Mouse (Mus musculus): Measurements from ENCODE around the gene Dmpk. TPM values are rescaled to one million over a fixed set of nuclear protein-coding genes. Genes with fewer than 3 reads are reported as not detected.
A peak's percentile ranks its signal among the peaks of the same experiment; 100 is the strongest.

Gene Dmpk
- 13.1 and 16.8 TPM in 2 replicates for polyA plus RNA-seq (2015; fragmentation: Nextera tagmentation; extraction: Ambion mirVana)

DNA sequence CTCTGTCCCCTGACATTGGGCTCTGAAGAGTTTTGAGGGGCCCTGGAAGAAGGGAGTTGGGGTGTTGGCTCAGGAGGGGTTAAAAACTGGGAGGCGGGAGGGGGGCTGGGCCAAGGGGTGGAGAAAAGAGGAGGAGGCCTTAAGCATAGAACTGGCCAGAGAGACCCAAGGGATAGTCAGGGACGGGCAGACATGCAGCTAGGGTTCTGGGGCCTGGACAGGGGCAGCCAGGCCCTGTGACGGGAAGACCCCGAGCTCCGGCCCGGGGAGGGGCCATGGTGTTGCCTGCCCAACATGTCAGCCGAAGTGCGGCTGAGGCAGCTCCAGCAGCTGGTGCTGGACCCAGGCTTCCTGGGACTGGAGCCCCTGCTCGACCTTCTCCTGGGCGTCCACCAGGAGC lies at the start of gene Dmpk:
Dmpk (plus strand) TSS at position 149 of the 400 bp plus-strand sequence.
- 0 out of 2 replicates have a peak within 1 kb of the TSS, but pooled peaks have one; percentile 0 for H3K4me3 ChIP-seq
- H3K27ac ChIP-seq: peak within 1 kb of the TSS; percentile 16; the same call in 1 of the 2 replicates
- no peak for ATAC-seq (ENCODE audit: insufficient number of reproducible peaks, insufficient read depth, low FRiP score, low TSS enrichment, low read depth)
- 53% methylated on average over 10 of the region's 10 CpGs for WGBS
- no peaks in the 10 kb centered on the region for H3K9me3 ChIP-seq
- H3K4me2 ChIP-seq: peak within 1 kb of the TSS; percentile 33
- H3K9ac ChIP-seq: peak within 1 kb of the TSS; percentile 40; the same call in 1 of the 2 replicates
- H3K27me3 ChIP-seq: no peaks in the 10 kb centered on the region
- peaks cover 75% of the 10 kb centered on the region for H3K36me3 ChIP-seq
- H3K4me1 ChIP-seq: peaks cover 46% of the 10 kb centered on the region

DNA sequence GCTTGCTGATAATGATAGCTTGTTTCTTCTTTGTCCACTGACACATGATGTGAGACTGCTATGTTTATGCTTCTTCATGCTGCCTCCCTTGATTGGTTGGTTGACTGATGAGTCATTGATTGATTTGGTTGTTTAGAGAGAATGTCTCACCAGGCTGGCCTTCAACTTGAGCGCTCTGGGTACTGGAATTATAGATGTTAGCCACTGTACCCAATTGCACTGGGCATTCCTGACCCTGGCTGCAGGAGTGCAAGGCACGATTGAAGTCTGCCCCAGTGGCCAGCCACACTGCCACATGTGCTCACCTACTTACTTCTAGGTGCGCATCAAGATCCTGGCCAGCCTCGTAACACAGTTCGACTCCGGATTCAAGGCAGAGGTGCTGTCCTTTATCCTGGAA lies 39.0 kb upstream of the Dmpk start:
- Histone ChIP-seq H3K4me3 (no peak overlapping the region), H3K4me1 (no peaks in the 10 kb centered on the region), H3K36me3 (peaks cover 100% of the 10 kb centered on the region), H3K9me3 (no peaks in the 10 kb centered on the region), H3K27me3 (no peaks in the 10 kb centered on the region), H3K9ac (no peak overlapping the region), H3K27ac (no peak overlapping the region), H3K4me2 (no peak overlapping the region)
- 98% methylated on average over 6 of the region's 6 CpGs for WGBS
- no peak for ATAC-seq (ENCODE audit: insufficient number of reproducible peaks, insufficient read depth, low FRiP score, low TSS enrichment, low read depth)

DNA sequence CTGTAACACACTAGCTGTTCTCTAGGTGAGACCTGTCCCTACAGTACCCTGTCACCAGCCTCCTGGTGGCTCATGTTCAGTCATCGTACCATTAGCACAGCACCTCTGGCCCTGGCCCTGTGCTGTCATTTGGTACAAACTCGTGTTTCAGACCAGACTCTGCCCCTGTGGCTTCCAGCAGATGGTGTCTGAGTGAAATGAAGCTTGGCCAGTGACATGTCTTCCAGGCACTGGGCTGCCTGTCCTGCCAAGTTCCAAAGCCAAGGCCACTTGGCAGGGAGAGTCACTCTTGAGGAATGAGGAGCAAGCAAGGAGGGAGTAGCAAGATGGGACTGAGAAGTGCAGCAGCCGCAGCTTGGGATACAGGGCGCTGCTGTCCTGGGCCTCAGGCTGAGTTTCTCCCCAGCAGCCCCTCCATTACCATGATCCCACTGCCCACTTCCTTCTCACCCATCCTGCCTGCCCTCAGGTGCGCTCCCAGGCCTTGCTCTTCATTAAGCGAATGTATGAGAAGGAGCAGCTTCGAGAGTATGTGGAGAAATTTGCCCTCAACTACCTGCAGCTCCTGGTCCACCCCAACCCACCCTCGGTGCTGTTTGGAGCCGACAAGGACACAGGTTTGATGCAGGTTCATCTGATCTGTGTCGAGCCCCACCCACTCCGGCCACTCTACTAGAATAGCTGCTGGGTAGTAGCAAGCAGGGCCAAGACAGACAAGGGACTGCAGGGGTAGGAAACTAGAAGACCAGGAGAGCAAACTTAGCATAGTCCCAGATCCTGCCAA lies 37.2 kb upstream of the Dmpk start:
- 85% methylated on average over 11 of the region's 11 CpGs for WGBS
- Histone ChIP-seq H3K9me3 (no peaks in the 10 kb centered on the region), H3K9ac (0 out of 2 replicates have a peak overlapping the region, but pooled peaks have one; percentile 16), H3K4me2 (no peak overlapping the region), H3K27me3 (no peaks in the 10 kb centered on the region), H3K4me1 (no peaks in the 10 kb centered on the region), H3K27ac (no peak overlapping the region), H3K36me3 (peaks cover 99% of the 10 kb centered on the region), H3K4me3 (no peak overlapping the region)
- ATAC-seq (ENCODE audit: insufficient number of reproducible peaks, insufficient read depth, low FRiP score, low TSS enrichment, low read depth): no peak

DNA sequence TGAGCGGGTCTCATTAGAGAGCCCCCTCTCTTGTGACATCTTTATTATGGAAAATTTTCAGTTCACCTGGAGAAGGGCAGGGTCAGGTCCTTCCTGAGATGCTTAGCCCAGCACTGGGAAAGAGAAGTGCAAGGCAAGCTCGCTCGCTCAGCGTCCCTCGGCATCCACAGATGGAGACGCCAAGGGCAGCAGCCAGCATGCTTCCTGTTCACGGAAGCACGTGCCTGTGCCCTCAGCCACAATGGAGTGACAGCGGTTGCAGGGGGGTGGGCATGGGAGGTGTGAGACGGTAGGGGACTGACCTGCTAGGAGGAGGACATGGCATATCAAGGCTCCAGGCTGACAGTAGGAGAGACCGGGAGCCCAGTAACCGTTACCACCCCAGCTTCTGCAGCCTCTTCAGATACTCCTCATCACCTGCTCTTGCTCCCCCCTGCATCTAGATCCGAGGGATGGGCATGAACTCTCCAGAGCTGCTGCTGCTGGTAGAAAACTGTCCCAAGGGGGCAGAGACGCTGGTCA lies 35.6 kb upstream of the Dmpk start:
- ATAC-seq (ENCODE audit: insufficient number of reproducible peaks, insufficient read depth, low FRiP score, low TSS enrichment, low read depth): no peak
- Histone ChIP-seq H3K36me3 (peaks cover 99% of the 10 kb centered on the region), H3K27ac (no peak overlapping the region), H3K4me2 (no peak overlapping the region), H3K27me3 (no peaks in the 10 kb centered on the region), H3K4me3 (no peak overlapping the region), H3K4me1 (no peaks in the 10 kb centered on the region), H3K9me3 (no peaks in the 10 kb centered on the region), H3K9ac (peak overlapping the region; percentile 16; the same call in 1 of the 2 replicates)
- 90% methylated on average over 14 of the region's 14 CpGs for WGBS

DNA sequence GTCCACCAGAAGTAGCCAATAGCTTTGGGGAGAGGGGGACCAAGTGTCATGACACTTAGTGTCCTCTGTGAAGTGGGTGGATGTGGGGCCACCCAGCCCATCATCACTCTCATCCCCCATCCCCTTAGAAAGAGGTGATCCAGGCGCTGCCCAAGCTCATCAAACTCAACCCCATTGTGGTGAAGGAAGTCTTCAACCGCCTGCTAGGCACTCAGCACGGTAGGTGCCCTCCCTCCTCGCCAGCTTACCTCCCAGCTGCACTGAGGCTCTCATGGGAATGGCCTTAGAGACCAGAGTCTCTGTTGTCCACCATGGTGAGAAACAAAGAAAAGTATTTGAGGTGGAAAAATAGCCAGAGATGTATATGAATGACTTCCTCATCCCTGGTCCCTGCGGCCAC lies 34.4 kb upstream of the Dmpk start:
- peaks cover 97% of the 10 kb centered on the region for H3K36me3 ChIP-seq
- no peak overlapping the region for H3K4me2 ChIP-seq
- no peaks in the 10 kb centered on the region for H3K9me3 ChIP-seq
- WGBS: 92% methylated on average over 5 of the region's 5 CpGs
- no peak overlapping the region for H3K27ac ChIP-seq
- peaks cover 4% of the 10 kb centered on the region for H3K4me1 ChIP-seq
- ATAC-seq (ENCODE audit: insufficient number of reproducible peaks, insufficient read depth, low FRiP score, low TSS enrichment, low read depth): no peak
- H3K27me3 ChIP-seq: no peaks in the 10 kb centered on the region
- no peak overlapping the region for H3K4me3 ChIP-seq
- no peak overlapping the region for H3K9ac ChIP-seq

DNA sequence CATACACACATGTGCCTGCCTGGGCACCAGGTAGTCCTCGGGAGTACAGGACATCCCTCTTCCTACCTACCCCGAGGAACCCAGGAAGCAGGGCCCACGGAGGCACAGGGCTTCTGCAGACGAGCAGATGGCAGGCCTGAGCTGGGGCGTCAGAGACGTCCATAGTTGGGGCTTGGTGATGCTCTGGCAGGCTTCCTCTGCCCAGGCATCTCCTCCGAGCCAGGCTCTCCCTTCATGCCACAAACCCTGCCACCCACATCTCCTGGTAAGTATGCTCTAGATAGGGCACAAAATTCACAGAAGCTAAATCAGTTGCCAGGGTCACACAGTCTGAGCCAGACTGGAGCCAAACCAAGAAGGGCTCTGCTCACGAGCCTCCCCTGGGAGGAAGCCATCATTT lies 33.5 kb upstream of the Dmpk start:
- Histone ChIP-seq H3K27ac (no peak overlapping the region), H3K4me3 (no peak overlapping the region), H3K9ac (0 out of 2 replicates have a peak overlapping the region, but pooled peaks have one; percentile 21), H3K4me1 (peaks cover 10% of the 10 kb centered on the region), H3K4me2 (no peak overlapping the region), H3K27me3 (no peaks in the 10 kb centered on the region), H3K9me3 (no peaks in the 10 kb centered on the region), H3K36me3 (peaks cover 89% of the 10 kb centered on the region)
- 83% methylated on average over 8 of the region's 8 CpGs for WGBS
- no peak for ATAC-seq (ENCODE audit: insufficient number of reproducible peaks, insufficient read depth, low FRiP score, low TSS enrichment, low read depth)

DNA sequence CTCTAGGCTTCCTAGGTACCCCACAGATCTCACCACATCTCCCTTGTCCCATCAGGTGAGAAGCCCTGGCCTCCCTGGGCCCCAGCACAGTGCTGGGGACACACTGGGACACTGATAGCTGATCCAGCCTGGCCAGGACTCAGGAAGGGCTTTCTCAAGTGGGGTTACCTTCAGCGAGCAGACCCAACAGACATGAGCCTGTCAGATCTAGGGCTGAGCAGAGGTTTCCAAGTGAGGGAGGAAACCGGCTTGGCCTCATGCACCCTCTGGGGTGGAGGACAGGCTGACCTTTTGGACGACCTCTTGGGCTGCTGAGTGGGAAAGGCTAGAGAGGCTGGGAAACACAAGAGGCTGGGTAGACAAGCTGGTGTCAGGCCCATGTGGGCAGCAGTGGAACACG lies 32.5 kb upstream of the Dmpk start:
- no peaks in the 10 kb centered on the region for H3K27me3 ChIP-seq
- H3K4me3 ChIP-seq: no peak overlapping the region
- peaks cover 84% of the 10 kb centered on the region for H3K36me3 ChIP-seq
- no peak for ATAC-seq (ENCODE audit: insufficient number of reproducible peaks, insufficient read depth, low FRiP score, low TSS enrichment, low read depth)
- H3K9me3 ChIP-seq: no peaks in the 10 kb centered on the region
- no peak overlapping the region for H3K4me2 ChIP-seq
- no peak overlapping the region for H3K9ac ChIP-seq
- peaks cover 10% of the 10 kb centered on the region for H3K4me1 ChIP-seq
- no peak overlapping the region for H3K27ac ChIP-seq
- 68% methylated on average over 4 of the region's 4 CpGs for WGBS

DNA sequence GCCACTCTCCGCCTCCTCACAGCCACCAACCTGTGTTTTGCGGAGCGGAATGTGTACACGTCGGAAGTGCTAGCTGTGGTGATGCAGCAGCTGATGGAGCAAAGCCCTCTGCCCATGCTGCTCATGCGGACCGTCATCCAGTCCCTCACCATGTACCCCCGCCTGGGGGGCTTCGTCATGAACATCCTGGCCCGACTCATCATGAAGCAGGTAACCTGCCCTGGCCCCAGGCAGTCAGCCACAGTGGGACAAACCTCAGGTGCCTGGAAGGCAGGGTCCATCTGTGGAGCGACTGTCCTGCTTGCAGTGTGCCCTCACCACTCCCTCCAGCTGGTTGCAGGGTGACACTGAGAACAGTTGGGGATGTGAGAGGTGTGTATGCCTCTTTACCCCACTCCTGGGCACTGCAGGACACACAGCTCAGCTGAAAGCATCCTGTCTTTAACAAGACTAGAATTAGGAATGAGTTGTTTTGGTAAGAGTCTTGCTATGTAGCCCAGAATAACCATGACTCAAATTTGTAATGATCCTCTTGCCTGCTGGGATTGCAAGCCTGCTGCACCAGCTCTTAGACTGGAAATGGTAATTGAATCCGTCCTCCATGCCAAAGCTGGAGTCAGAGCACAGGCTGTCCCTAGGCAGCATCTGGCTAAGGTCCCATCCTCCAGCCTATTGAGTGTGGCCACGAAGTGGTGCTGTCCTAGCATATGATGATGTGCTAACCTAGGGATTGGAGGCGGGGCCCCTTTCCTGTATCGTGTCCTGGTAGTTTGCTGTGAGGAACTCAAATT lies 31.1 kb upstream of the Dmpk start:
- Histone ChIP-seq H3K4me2 (no peak overlapping the region), H3K9ac (no peak overlapping the region), H3K27ac (no peak overlapping the region), H3K27me3 (no peaks in the 10 kb centered on the region), H3K4me1 (peaks cover 10% of the 10 kb centered on the region), H3K36me3 (peaks cover 70% of the 10 kb centered on the region), H3K4me3 (no peak overlapping the region), H3K9me3 (no peaks in the 10 kb centered on the region)
- 87% methylated on average over 15 of the region's 15 CpGs for WGBS
- no peak for ATAC-seq (ENCODE audit: insufficient number of reproducible peaks, insufficient read depth, low FRiP score, low TSS enrichment, low read depth)

DNA sequence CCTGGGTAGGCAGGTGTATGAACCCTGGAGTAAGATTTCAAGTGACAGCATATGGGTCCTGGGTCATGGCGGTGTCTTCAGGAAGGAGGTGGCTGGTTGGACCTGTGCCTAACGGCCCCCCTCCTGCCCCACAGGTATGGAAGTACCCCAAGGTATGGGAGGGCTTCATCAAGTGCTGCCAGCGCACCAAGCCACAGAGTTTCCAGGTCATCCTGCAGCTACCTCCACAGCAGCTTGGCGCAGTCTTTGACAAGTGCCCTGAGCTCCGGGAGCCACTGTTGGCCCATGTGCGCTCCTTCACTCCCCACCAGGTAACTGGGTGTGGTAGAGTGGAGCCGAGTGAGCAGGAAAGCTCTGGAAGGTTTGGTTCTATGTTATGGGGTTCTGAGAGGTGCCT lies 30.5 kb upstream of the Dmpk start:
- H3K27ac ChIP-seq: no peak overlapping the region
- no peak overlapping the region for H3K9ac ChIP-seq
- no peaks in the 10 kb centered on the region for H3K9me3 ChIP-seq
- WGBS: 93% methylated on average over 7 of the region's 7 CpGs
- no peak overlapping the region for H3K4me2 ChIP-seq
- H3K27me3 ChIP-seq: no peaks in the 10 kb centered on the region
- H3K36me3 ChIP-seq: peaks cover 64% of the 10 kb centered on the region
- peaks cover 10% of the 10 kb centered on the region for H3K4me1 ChIP-seq
- no peak for ATAC-seq (ENCODE audit: insufficient number of reproducible peaks, insufficient read depth, low FRiP score, low TSS enrichment, low read depth)
- H3K4me3 ChIP-seq: no peak overlapping the region

DNA sequence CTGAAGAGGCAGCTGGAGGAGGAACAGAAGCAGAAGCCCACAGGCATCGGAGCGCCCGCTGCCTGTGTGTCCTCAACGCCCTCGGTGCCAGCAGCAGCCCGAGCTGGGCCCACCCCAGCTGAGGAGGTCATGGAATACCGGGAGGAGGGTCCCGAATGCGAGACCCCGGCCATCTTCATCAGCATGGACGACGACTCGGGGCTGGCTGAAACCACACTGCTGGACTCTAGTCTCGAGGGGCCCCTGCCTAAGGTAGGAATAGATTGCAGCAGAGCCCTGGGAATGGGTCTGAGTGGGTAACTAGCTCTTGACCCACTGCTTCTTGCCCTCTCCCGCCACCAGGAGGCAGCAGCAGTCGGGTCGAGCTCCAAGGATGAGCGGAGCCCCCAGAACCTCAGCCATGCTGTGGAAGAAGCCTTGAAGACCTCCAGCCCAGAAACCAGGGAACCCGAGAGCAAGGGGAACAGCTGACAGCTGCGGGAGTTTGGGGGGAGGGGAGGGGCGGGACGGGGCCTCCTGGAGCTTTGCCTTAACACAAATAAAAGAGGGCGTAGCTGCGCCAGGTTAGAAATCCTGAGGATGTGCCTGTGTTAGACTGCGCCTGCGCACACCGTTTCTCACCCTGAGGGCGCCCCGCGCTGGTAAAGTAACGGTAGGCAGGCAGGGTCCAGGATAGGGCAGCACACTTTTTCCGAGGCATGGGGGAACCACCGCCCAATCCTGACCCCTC lies 29.4 kb upstream of the Dmpk start, which contains the start of gene Rsph6a:
Rsph6a (plus strand) TSS at position 644 of the 730 bp plus-strand sequence.
- 0 out of 2 replicates have a peak within 1 kb of the TSS, but pooled peaks have one; percentile 14 for H3K4me3 ChIP-seq
- 29% methylated on average over 33 of the region's 33 CpGs for WGBS

DNA sequence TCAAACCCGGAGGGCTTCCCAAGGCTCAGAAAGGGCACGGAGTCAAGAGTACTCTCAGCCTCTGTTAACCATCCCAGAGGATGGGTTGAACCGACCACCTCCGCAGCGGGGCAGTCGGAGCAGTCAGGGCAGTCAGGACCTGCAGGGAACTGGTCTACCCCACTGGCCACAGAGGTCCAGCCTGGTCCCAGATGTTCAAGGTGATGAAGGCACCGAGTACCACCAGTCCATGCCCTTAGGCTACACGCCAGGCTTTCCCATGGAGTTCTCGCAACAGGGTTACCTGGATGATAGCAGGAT lies 28.9 kb upstream of the Dmpk start:
- peaks cover 48% of the 10 kb centered on the region for H3K36me3 ChIP-seq
- H3K9me3 ChIP-seq: no peaks in the 10 kb centered on the region
- peak overlapping the region; percentile 53; the same call in 1 of the 2 replicates for H3K9ac ChIP-seq
- H3K4me3 ChIP-seq: 0 out of 2 replicates have a peak overlapping the region, but pooled peaks have one; percentile 14
- peaks cover 10% of the 10 kb centered on the region for H3K4me1 ChIP-seq
- no peaks in the 10 kb centered on the region for H3K27me3 ChIP-seq
- no peak for ATAC-seq (ENCODE audit: insufficient number of reproducible peaks, insufficient read depth, low FRiP score, low TSS enrichment, low read depth)
- 74% methylated on average over 9 of the region's 9 CpGs for WGBS
- peak overlapping the region; percentile 50 for H3K4me2 ChIP-seq
- H3K27ac ChIP-seq: no peak overlapping the region

More for the DNA sequence above, 29.4 kb upstream of the Dmpk start, which contains the start of gene Rsph6a:
- 0 out of 2 replicates have a peak within 1 kb of the TSS, but pooled peaks have one; percentile 16 for H3K27ac ChIP-seq
- H3K4me2 ChIP-seq: peak within 1 kb of the TSS; percentile 50
- H3K27me3 ChIP-seq: no peaks in the 10 kb centered on the region
- peaks cover 53% of the 10 kb centered on the region for H3K36me3 ChIP-seq
- H3K9me3 ChIP-seq: no peaks in the 10 kb centered on the region
- peaks cover 10% of the 10 kb centered on the region for H3K4me1 ChIP-seq
- H3K9ac ChIP-seq: peak within 1 kb of the TSS; percentile 53; the same call in 1 of the 2 replicates
- ATAC-seq (ENCODE audit: insufficient number of reproducible peaks, insufficient read depth, low FRiP score, low TSS enrichment, low read depth): 0 out of 2 replicates have a peak, but pooled peaks have one; percentile 39
